Mouse (Mus musculus): Measurements from ENCODE around the gene Impad1. TPM values are rescaled to one million over a fixed set of nuclear protein-coding genes. Genes with fewer than 3 reads are reported as not detected.
A peak's percentile ranks its signal among the peaks of the same experiment; 100 is the strongest.

Gene Impad1
- polyA plus RNA-seq, 1 experiment from 2014 or later, result 41.0 TPM

GRCm38 (mm10) chr4:4779265-4779770 lies 13.8 kb downstream of the Impad1 start:
- no peak overlapping the region for H3K4me2 ChIP-seq
- H3K27me3 ChIP-seq, result no peaks in the 10 kb centered on the region
- 0 out of 2 replicates have a peak, but pooled peaks cover 4% of the 10 kb centered on the region for H3K9me3 ChIP-seq
- H3K4me1 ChIP-seq (replicated peaks), result no peaks in the 10 kb centered on the region
- H3K27ac ChIP-seq (replicated peaks), result no peak overlapping the region
- peaks cover 17% of the 10 kb centered on the region for H3K36me3 ChIP-seq
- H3K9ac ChIP-seq, result no peak overlapping the region
- ATAC-seq (ENCODE audit: low FRiP score, low read depth), result no peak
- H3K4me3 ChIP-seq, result no peak overlapping the region

- Histone ChIP-seq H3K4me3 (no peak overlapping the region), H3K9me3 (no peaks in the 10 kb centered on the region), H3K27ac (replicated peaks) (no peak overlapping the region), H3K4me1 (replicated peaks) (no peaks in the 10 kb centered on the region), H3K27me3 (no peaks in the 10 kb centered on the region), H3K9ac (no peak overlapping the region), H3K4me2 (no peak overlapping the region), H3K36me3 (peaks cover 23% of the 10 kb centered on the region)
- no peak for ATAC-seq (ENCODE audit: low FRiP score, low read depth)
- 77% methylated on average over 2 of the region's 2 CpGs for WGBS
Measured at GRCm38 (mm10) chr4:4771523-4772114, 21.5 kb downstream of the Impad1 start.

GRCm38 (mm10) chr4:4765806-4766205 lies 27.3 kb downstream of the Impad1 start:
- no peaks in the 10 kb centered on the region for H3K27me3 ChIP-seq
- no peaks in the 10 kb centered on the region for H3K9me3 ChIP-seq
- no peak overlapping the region for H3K4me3 ChIP-seq
- no peaks in the 10 kb centered on the region for H3K4me1 ChIP-seq (replicated peaks)
- no peak overlapping the region for H3K27ac ChIP-seq (replicated peaks)
- no peak overlapping the region for H3K4me2 ChIP-seq
- H3K36me3 ChIP-seq, result peaks cover 16% of the 10 kb centered on the region
- ATAC-seq (ENCODE audit: low FRiP score, low read depth), result no peak
- 72% methylated on average over 5 of the region's 5 CpGs for WGBS
- H3K9ac ChIP-seq, result no peak overlapping the region

GRCm38 (mm10) chr4:4758376-4758775 lies 34.8 kb downstream of the Impad1 start:
- Histone ChIP-seq H3K4me1 (replicated peaks) (no peaks in the 10 kb centered on the region), H3K36me3 (no peaks in the 10 kb centered on the region), H3K4me3 (no peak overlapping the region), H3K9ac (no peak overlapping the region), H3K27ac (replicated peaks) (no peak overlapping the region), H3K4me2 (no peak overlapping the region), H3K27me3 (no peaks in the 10 kb centered on the region), H3K9me3 (no peaks in the 10 kb centered on the region)
- no peak for ATAC-seq (ENCODE audit: low FRiP score, low read depth)
- 83% methylated on average over 4 of the region's 4 CpGs for WGBS

GRCm38 (mm10) chr4:4729427-4729826 lies 63.7 kb downstream of the Impad1 start:
- H3K36me3 ChIP-seq, result no peaks in the 10 kb centered on the region
- H3K27ac ChIP-seq (replicated peaks), result no peak overlapping the region
- WGBS, result 68% methylated on average over 3 of the region's 3 CpGs
- H3K4me3 ChIP-seq, result no peak overlapping the region
- peak; percentile 45; the same call in 1 of the 2 replicates for ATAC-seq (ENCODE audit: low FRiP score, low read depth)
- no peak overlapping the region for H3K4me2 ChIP-seq
- H3K9me3 ChIP-seq, result no peaks in the 10 kb centered on the region
- H3K4me1 ChIP-seq (replicated peaks), result no peaks in the 10 kb centered on the region
- H3K9ac ChIP-seq, result no peak overlapping the region
- no peaks in the 10 kb centered on the region for H3K27me3 ChIP-seq

- H3K4me2 ChIP-seq, result no peak overlapping the region
- ATAC-seq (ENCODE audit: low FRiP score, low read depth), result no peak
- no peaks in the 10 kb centered on the region for H3K36me3 ChIP-seq
- H3K9ac ChIP-seq, result no peak overlapping the region
- H3K4me3 ChIP-seq, result no peak overlapping the region
- H3K9me3 ChIP-seq, result no peaks in the 10 kb centered on the region
- no peak overlapping the region for H3K27ac ChIP-seq (replicated peaks)
- no peaks in the 10 kb centered on the region for H3K27me3 ChIP-seq
- 82% methylated on average over 3 of the region's 3 CpGs for WGBS
- no peaks in the 10 kb centered on the region for H3K4me1 ChIP-seq (replicated peaks)
Measured at GRCm38 (mm10) chr4:4726241-4726776, 66.8 kb downstream of the Impad1 start.

- Histone ChIP-seq H3K4me1 (replicated peaks) (no peaks in the 10 kb centered on the region), H3K27ac (replicated peaks) (no peak overlapping the region), H3K36me3 (no peaks in the 10 kb centered on the region), H3K4me2 (no peak overlapping the region), H3K4me3 (no peak overlapping the region), H3K27me3 (no peaks in the 10 kb centered on the region), H3K9me3 (no peaks in the 10 kb centered on the region), H3K9ac (no peak overlapping the region)
- ATAC-seq (ENCODE audit: low FRiP score, low read depth), result no peak
- WGBS, result 83% methylated on average over 8 of the region's 8 CpGs
Measured at GRCm38 (mm10) chr4:4723821-4724220, 69.3 kb downstream of the Impad1 start.

- Histone ChIP-seq H3K4me3 (no peak overlapping the region), H3K9ac (no peak overlapping the region), H3K4me1 (replicated peaks) (no peaks in the 10 kb centered on the region), H3K9me3 (no peaks in the 10 kb centered on the region), H3K27ac (replicated peaks) (no peak overlapping the region), H3K36me3 (no peaks in the 10 kb centered on the region), H3K4me2 (no peak overlapping the region), H3K27me3 (no peaks in the 10 kb centered on the region)
- ATAC-seq (ENCODE audit: low FRiP score, low read depth), result no peak
- WGBS, result 48% methylated on average over 1 of the region's 1 CpGs
Measured at GRCm38 (mm10) chr4:4722081-4722480, 71.1 kb downstream of the Impad1 start.

GRCm38 (mm10) chr4:4717763-4718347 lies 75.3 kb downstream of the Impad1 start:
- WGBS, result 72% methylated on average over 4 of the region's 4 CpGs
- no peak overlapping the region for H3K27ac ChIP-seq (replicated peaks)
- H3K27me3 ChIP-seq, result no peaks in the 10 kb centered on the region
- H3K4me2 ChIP-seq, result no peak overlapping the region
- H3K9ac ChIP-seq, result no peak overlapping the region
- H3K4me1 ChIP-seq (replicated peaks), result no peaks in the 10 kb centered on the region
- H3K4me3 ChIP-seq, result no peak overlapping the region
- ATAC-seq (ENCODE audit: low FRiP score, low read depth), result peak; percentile 66; the same call in 1 of the 2 replicates
- H3K9me3 ChIP-seq, result no peaks in the 10 kb centered on the region
- H3K36me3 ChIP-seq, result no peaks in the 10 kb centered on the region

Data from hindbrain, embryonic 15.5 days (tissue).